Comparison of ENCODE assay signal across 17 mouse cellular contexts in genomic region chr7:139957958-139958357, GRCm38 (mm10). TPM values are rescaled to one million over a fixed set of nuclear protein-coding genes. Genes with fewer than 3 reads are reported as not detected.
DNase-seq lines count a peak whose midpoint lies in the region; ATAC-seq and TF ChIP-seq lines count a peak whose summit lies in the region.
"Had no signal": no experiment of that assay in that cellular context is flagged by ENCODE, and none has a peak within 500 bp of the region (broad histone marks: within the 10 kb centered on the region; RNA-seq: fewer than 3 reads in every experiment).

No protein-coding gene starts in this region.

- no peak overlapping the region for H3K4me3 ChIP-seq in heart, postnatal 0 days (ENCODE audit: low read depth, low read length)
- no peak overlapping the region for H3K4me3 ChIP-seq in heart, adult 2 months
- no peak overlapping the region for H3K4me3 ChIP-seq in neural tube, embryonic 14.5 days (ENCODE audit: low read depth, low read length)
- H3K4me3 ChIP-seq: kidney, embryonic 15.5 days; limb, embryonic 13.5 days had no signal

- peaks cover 6% of the 10 kb centered on the region; the same call in 1 of the 2 replicates for H3K4me1 ChIP-seq in heart, postnatal 0 days (ENCODE audit: control insufficient read depth, insufficient read depth)
- no peaks in the 10 kb centered on the region for H3K4me1 ChIP-seq in heart, adult 2 months (ENCODE audit: control insufficient read depth, insufficient read depth, low read length)
- no peaks in the 10 kb centered on the region for H3K4me1 ChIP-seq in neural tube, embryonic 14.5 days (ENCODE audit: control insufficient read depth, insufficient read depth, low read length)

- H3K4me2 ChIP-seq in heart, postnatal 0 days (ENCODE audit: low read depth, low read length) = no peak overlapping the region
- H3K4me2 ChIP-seq in neural tube, embryonic 14.5 days (ENCODE audit: low read depth, low read length) = no peak overlapping the region
- H3K4me2 ChIP-seq: kidney, embryonic 15.5 days; limb, embryonic 13.5 days had no signal

- peak; percentile 54 to 83 for DNase-seq in adrenal gland, adult (ENCODE audit: inconsistent age in 2 of 2, low spot score in 1 of 2)
- no peak for DNase-seq in adrenal gland, postnatal 4 days (ENCODE audit: low spot score in 2 of 2)
- DNase-seq in heart, postnatal 0 days (ENCODE audit: low spot score) = no peak
- DNase-seq in heart, adult 2 months = no peak
- DNase-seq in neural tube, embryonic 10.5 days (ENCODE audit: extremely low spot score, low spot score) = no peak
- DNase-seq in embryo, embryonic 10.5 days (ENCODE audit: low spot score) = no peak
- no peak for DNase-seq in embryo, embryonic 11 days
- DNase-seq: cerebellum, postnatal 25 days; gastrocnemius, postnatal 10 days; layer of hippocampus, postnatal 36 days; lung, adult 2 months; thymus, adult 18-20 months had no signal

- no peak for TF ChIP-seq POLR2A in heart, adult 2 months (IDR thresholded peaks at IDR 0.05; ENCODE audit: insufficient read depth, low read depth, low read length)

- intact Hi-C loops in heart, adult 2 months (cut with DNase I) = no loop called here

- ATAC-seq in heart, postnatal 0 days (ENCODE audit: insufficient read depth, low read depth) = 0 out of 2 replicates have a peak, but pooled peaks have one; percentile 19
- peak; percentile 49; the same call in 1 of the 2 replicates for ATAC-seq in neural tube, embryonic 14.5 days (ENCODE audit: low read depth)

- TF ChIP-seq CTCF in heart, postnatal 0 days (IDR thresholded peaks at IDR 0.05; ENCODE audit: low read depth) = no peak
- no peak for TF ChIP-seq CTCF in heart, adult 2 months (IDR thresholded peaks at IDR 0.05)

- TF ChIP-seq EP300 in heart, postnatal 0 days (IDR thresholded peaks at IDR 0.05; ENCODE audit: low read depth) = no peak
- no peak for TF ChIP-seq EP300 in heart, adult 2 months (IDR thresholded peaks at IDR 0.05; ENCODE audit: insufficient read depth, low read depth, low read length)

- H3K36me3 ChIP-seq in heart, postnatal 0 days (replicated peaks; ENCODE audit: control insufficient read depth, insufficient read depth, low read length) = no peaks in the 10 kb centered on the region
- H3K36me3 ChIP-seq in heart, adult 2 months (ENCODE audit: control insufficient read depth, insufficient read depth, low read length) = no peaks in the 10 kb centered on the region
- no peaks in the 10 kb centered on the region for H3K36me3 ChIP-seq in neural tube, embryonic 14.5 days (ENCODE audit: control insufficient read depth, insufficient read depth, low read length)
- H3K36me3 ChIP-seq: kidney, embryonic 15.5 days; limb, embryonic 13.5 days had no signal

- no peak overlapping the region for H3K9ac ChIP-seq in heart, postnatal 0 days (replicated peaks; ENCODE audit: low read depth, low read length)
- no peak overlapping the region for H3K9ac ChIP-seq in heart, adult 2 months (ENCODE audit: low read depth, low read length)
- H3K9ac ChIP-seq in neural tube, embryonic 14.5 days (replicated peaks; ENCODE audit: low read depth, low read length) = no peak overlapping the region
- H3K9ac ChIP-seq: kidney, embryonic 15.5 days; limb, embryonic 13.5 days had no signal

- no peaks in the 10 kb centered on the region for H3K79me2 ChIP-seq in heart, adult 2 months (replicated peaks; ENCODE audit: control insufficient read depth, insufficient read depth, low read length)

- whole genome bisulfite sequencing in heart, postnatal 0 days = 18% methylated on average over 11 of the region's 11 CpGs
- WGBS in heart, adult 2 months = 17% methylated on average over 11 of the region's 11 CpGs
- 27% methylated on average over 11 of the region's 11 CpGs for WGBS in neural tube, embryonic 14.5 days

- H3K27me3 ChIP-seq in heart, postnatal 0 days (ENCODE audit: control insufficient read depth, insufficient read depth, low read length) = peaks cover 15% of the 10 kb centered on the region
- no peaks in the 10 kb centered on the region for H3K27me3 ChIP-seq in heart, adult 2 months (ENCODE audit: control insufficient read depth, insufficient read depth, low read length)
- no peaks in the 10 kb centered on the region for H3K27me3 ChIP-seq in neural tube, embryonic 14.5 days (ENCODE audit: control insufficient read depth, insufficient read depth, low read length)

- H3K27ac ChIP-seq in heart, postnatal 0 days (ENCODE audit: low read depth) = no peak overlapping the region
- H3K27ac ChIP-seq in heart, adult 2 months = no peak overlapping the region
- H3K27ac ChIP-seq in neural tube, embryonic 14.5 days (ENCODE audit: low read depth, low read length) = no peak overlapping the region; the same call in 1 of the 2 replicates
- H3K27ac ChIP-seq: kidney, embryonic 15.5 days; limb, embryonic 13.5 days had no signal

- H3K9me3 ChIP-seq in heart, postnatal 0 days (replicated peaks; ENCODE audit: control insufficient read depth, low read length) = no peaks in the 10 kb centered on the region
- H3K9me3 ChIP-seq in neural tube, embryonic 14.5 days (ENCODE audit: control insufficient read depth, low read length) = no peaks in the 10 kb centered on the region
- H3K9me3 ChIP-seq: kidney, embryonic 15.5 days; limb, embryonic 13.5 days had no signal

RNA-seq across cellular contexts. Expression of gene Utf1, which starts 14.4 kb away (rescaled TPM):
- not detected for total RNA-seq in adrenal gland, postnatal 4 days (2021)
- not detected in 2 replicates for total RNA-seq in heart, postnatal 0 days (2014; rRNA removed; ENCODE audit: low replicate concordance)
- polyA plus RNA-seq in heart, postnatal 0 days (2015; fragmentation: Nextera tagmentation; extraction: Ambion mirVana) = not detected in 2 replicates
- total RNA-seq in heart, adult 2 months (2021) = not detected
- polyA plus RNA-seq in heart, adult 2 months (2012; rRNA removed) = not detected in 2 replicates
- not detected in 2 replicates for polyA plus RNA-seq in neural tube, embryonic 14.5 days (2014; fragmentation: Nextera tagmentation; extraction: Ambion mirVana)
- total RNA-seq: gastrocnemius, postnatal 10 days; hematopoietic stem cell, adult 5-6 weeks; layer of hippocampus, postnatal 36 days; neutrophil, adult 5-6 weeks had no signal
- polyA plus RNA-seq: kidney, embryonic 15.5 days; lung, adult 2 months had no signal

RNA-seq across cellular contexts. Expression of gene 6430531B16Rik, which starts 20.6 kb away (rescaled TPM):
- total RNA-seq in adrenal gland, postnatal 4 days (2021) = 1 to 10 TPM in 1 of 2 experiments, under 1 TPM in 1; 0.54 to 1.2 TPM
- total RNA-seq in heart, postnatal 0 days (2014; rRNA removed; ENCODE audit: low replicate concordance) = not detected in 2 replicates
- polyA plus RNA-seq in heart, postnatal 0 days (2015; fragmentation: Nextera tagmentation; extraction: Ambion mirVana) = 0.23 TPM in 1 of 2 replicates, not detected in the other
- total RNA-seq in heart, adult 2 months (2021) = not detected
- polyA plus RNA-seq in heart, adult 2 months (2012; rRNA removed) = 0.25 TPM in 1 of 2 replicates, not detected in the other
- polyA plus RNA-seq in neural tube, embryonic 14.5 days (2014; fragmentation: Nextera tagmentation; extraction: Ambion mirVana) = 0.46 and 1.4 TPM in 2 replicates
- total RNA-seq: gastrocnemius, postnatal 10 days had no signal

RNA-seq across cellular contexts. Expression of gene Adam8, which starts 34.4 kb away (rescaled TPM):
- 1 to 10 TPM; 1.8 to 2.0 TPM for total RNA-seq in adrenal gland, postnatal 4 days (2021)
- total RNA-seq in heart, postnatal 0 days (2014; rRNA removed; ENCODE audit: low replicate concordance) = 5.4 and 83.4 TPM in 2 replicates
- 0.31 and 1.2 TPM in 2 replicates for polyA plus RNA-seq in heart, postnatal 0 days (2015; fragmentation: Nextera tagmentation; extraction: Ambion mirVana)
- total RNA-seq in heart, adult 2 months (2021) = under 1 TPM; 0.26 to 0.73 TPM
- 2.3 and 9.1 TPM in 2 replicates for polyA plus RNA-seq in heart, adult 2 months (2012; rRNA removed)
- polyA plus RNA-seq in neural tube, embryonic 14.5 days (2014; fragmentation: Nextera tagmentation; extraction: Ambion mirVana) = 3.2 and 3.3 TPM in 2 replicates

Comparison
In these comparisons a context has a peak if more than half of its experiments do, and no peak if none do; other contexts are left out.
1. DNase-seq: peak in adrenal gland, adult (2 of 2); none in adrenal gland, postnatal 4 days (0 of 2), heart, postnatal 0 days (single experiment), heart, adult 2 months (0 of 2), neural tube, embryonic 10.5 days (single experiment), embryo, embryonic 10.5 days (single experiment) and embryo, embryonic 11 days (single experiment).